Mouse (Mus musculus): ENCODE measurements around the gene Nup85. TPM values are rescaled to one million over a fixed set of nuclear protein-coding genes. Genes with fewer than 3 reads are reported as not detected.
A peak's percentile ranks its signal among the peaks of the same experiment; 100 is the strongest.

The Nup85 gene
- total RNA-seq, 2 experiments from 2014 or later: 48.7 to 49.3 TPM

GRCm38 (mm10) chr11:115536038-115536681 is 28.1 kb upstream of the Nup85 start, which contains the start of gene Sumo2:
TSS of gene Sumo2 (minus strand) at chr11:115536276.
- TF ChIP-seq CTCF (conservative IDR thresholded peaks at IDR 0.05): peak; percentile 33
- peak within 1 kb of the TSS; percentile 80 for H3K4me3 ChIP-seq
- H3K27ac ChIP-seq: peak within 1 kb of the TSS; percentile 95
- peak; percentile 95 to 99 for DNase-seq (ENCODE audit: low spot score in 2 of 2)

GRCm38 (mm10) chr11:115536856-115537568 is 27.2 kb upstream of the Nup85 start:
- peak; percentile 38 to 39 for DNase-seq (ENCODE audit: low spot score in 2 of 2)
- Histone ChIP-seq H3K4me3 (peak overlapping the region; percentile 80; the same call in 1 of the 2 replicates), H3K27ac (peak overlapping the region; percentile 95)
- peak; percentile 55 for TF ChIP-seq CTCF (conservative IDR thresholded peaks at IDR 0.05)

DNA sequence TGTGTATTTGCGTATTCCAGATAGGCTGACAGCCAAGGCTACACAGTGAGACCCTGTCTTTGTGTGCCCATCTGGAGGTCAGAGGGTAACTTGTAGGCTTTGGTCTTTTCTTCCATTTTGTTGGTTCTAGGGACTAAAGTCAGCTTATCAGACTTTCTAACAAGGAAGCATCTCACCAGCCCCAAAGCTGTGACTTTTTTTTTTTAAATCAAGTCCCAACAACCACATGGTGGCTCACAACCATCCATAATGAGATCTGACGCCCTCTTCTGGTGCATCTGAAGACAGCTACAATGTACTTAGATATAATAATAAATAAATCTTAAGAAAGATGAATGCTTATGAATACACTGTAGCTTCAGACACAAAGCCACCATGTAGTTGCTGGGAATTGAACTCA is 26.2 kb upstream of the Nup85 start:
- peak; percentile 60 for TF ChIP-seq CTCF (conservative IDR thresholded peaks at IDR 0.05)
- Histone ChIP-seq H3K4me3 (no peak overlapping the region), H3K27ac (no peak overlapping the region)
- DNase-seq (ENCODE audit: low spot score in 2 of 2): no peak

- Histone ChIP-seq H3K4me3 (no peak overlapping the region), H3K27ac (no peak overlapping the region)
- no peak for DNase-seq (ENCODE audit: low spot score in 2 of 2)
- no peak for TF ChIP-seq CTCF (conservative IDR thresholded peaks at IDR 0.05)
These were observed 20.7 kb upstream of the Nup85 start for GRCm38 (mm10) chr11:115543571-115543970.

GRCm38 (mm10) chr11:115552783-115553182 is 11.5 kb upstream of the Nup85 start:
- peak; percentile 74 for TF ChIP-seq CTCF (conservative IDR thresholded peaks at IDR 0.05)
- H3K27ac ChIP-seq: no peak overlapping the region
- no peak for DNase-seq (ENCODE audit: low spot score in 2 of 2)
- H3K4me3 ChIP-seq: no peak overlapping the region

DNA sequence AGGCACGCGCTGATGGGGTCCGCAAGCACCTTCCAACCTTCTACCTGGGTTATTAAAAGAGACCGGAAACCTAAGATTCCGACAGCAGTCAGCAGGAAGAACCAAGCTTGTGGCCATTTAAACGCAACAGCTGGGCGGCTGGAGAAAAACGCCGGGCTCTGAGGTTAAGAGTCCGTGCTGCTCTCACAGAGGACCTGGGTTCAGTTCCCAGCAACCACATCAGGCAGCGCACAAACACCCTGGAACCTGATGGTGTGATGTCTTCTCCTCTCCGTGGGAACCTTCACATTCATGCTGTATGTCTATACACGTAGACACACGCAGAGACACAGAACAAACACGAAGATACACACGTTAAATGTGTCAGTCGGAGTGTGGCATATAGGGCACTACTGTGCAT is 8.5 kb upstream of the Nup85 start:
- no peak overlapping the region for H3K27ac ChIP-seq
- DNase-seq (ENCODE audit: low spot score in 2 of 2): no peak
- H3K4me3 ChIP-seq: no peak overlapping the region
- no peak for TF ChIP-seq CTCF (conservative IDR thresholded peaks at IDR 0.05)

GRCm38 (mm10) chr11:115563406-115563805 is 828 bp upstream of the Nup85 start:
- Histone ChIP-seq H3K27ac (peak overlapping the region; percentile 99), H3K4me3 (peak overlapping the region; percentile 76)
- no peak for DNase-seq (ENCODE audit: low spot score in 2 of 2)
- TF ChIP-seq CTCF (conservative IDR thresholded peaks at IDR 0.05): peak; percentile 41

- H3K27ac ChIP-seq: no peak overlapping the region
- H3K4me3 ChIP-seq: peak overlapping the region; percentile 76
- no peak for DNase-seq (ENCODE audit: low spot score in 2 of 2)
- TF ChIP-seq CTCF (conservative IDR thresholded peaks at IDR 0.05): no peak
These were observed 727 bp downstream of the Nup85 start for GRCm38 (mm10) chr11:115564961-115565360.

DNA sequence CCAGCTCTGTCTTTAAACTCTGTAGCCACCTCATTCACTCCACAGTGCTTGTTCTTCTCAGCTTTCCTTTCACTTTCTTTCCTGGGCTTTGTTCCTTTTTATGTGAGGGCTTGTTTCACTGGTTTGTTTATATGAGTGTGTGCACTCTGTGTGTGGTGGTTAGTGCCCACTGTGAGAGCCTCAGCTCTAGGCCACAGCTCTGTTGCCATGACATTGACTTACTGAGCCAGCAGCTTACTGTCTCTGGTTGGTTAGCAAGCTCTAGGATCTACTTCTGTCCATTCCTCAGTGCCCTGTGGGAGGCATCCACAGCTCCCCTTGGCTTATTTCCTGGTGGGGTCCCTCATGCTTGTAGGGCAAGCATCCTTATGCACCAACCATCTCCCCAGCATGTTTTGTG is 14.8 kb downstream of the Nup85 start:
- Histone ChIP-seq H3K27ac (no peak overlapping the region), H3K4me3 (no peak overlapping the region)
- no peak for DNase-seq (ENCODE audit: low spot score in 2 of 2)
- TF ChIP-seq CTCF (conservative IDR thresholded peaks at IDR 0.05): no peak

GRCm38 (mm10) chr11:115582913-115583606 is 18.8 kb downstream of the Nup85 start:
- TF ChIP-seq CTCF (conservative IDR thresholded peaks at IDR 0.05): no peak
- DNase-seq (ENCODE audit: low spot score in 2 of 2): no peak
- Histone ChIP-seq H3K27ac (peak overlapping the region; percentile 19; the same call in 1 of the 2 replicates), H3K4me3 (no peak overlapping the region)

DNA sequence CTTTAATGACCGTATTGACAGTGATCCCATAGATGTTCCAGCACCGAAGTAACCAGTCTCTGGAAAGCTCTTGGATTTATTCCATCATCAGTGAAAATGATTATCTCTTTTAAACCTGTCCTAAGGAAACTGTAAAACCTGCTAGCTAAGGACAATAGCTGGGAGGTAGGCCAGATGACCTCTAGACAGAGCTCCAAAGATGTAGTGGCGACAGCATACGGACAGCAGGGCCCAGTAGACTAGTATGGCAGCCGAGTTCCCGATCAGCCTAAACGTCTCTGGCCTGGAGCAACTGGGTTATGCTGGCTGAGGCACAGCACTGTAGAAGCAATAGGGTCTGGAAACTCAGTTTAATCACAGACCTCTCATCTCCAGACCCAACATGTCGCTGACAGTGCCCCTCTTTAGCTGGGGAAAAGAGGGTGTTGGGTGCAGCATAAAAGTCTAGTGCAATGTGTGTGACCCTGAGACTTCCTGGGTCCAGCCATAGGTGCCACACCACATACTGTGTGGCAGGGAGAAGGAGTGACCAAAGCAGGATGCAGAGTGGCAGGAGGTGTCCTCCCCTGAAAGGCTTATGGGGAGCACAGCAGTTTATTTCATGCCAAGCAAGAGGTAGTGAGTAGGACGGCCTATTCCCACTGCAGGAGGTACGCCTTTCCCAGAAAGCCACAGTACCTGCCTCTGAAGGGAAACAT is 20.3 kb downstream of the Nup85 start:
- Histone ChIP-seq H3K27ac (peak overlapping the region; percentile 19; the same call in 1 of the 2 replicates), H3K4me3 (no peak overlapping the region)
- no peak for TF ChIP-seq CTCF (conservative IDR thresholded peaks at IDR 0.05)
- DNase-seq (ENCODE audit: low spot score in 2 of 2): no peak

- no peak for TF ChIP-seq CTCF (conservative IDR thresholded peaks at IDR 0.05)
- no peak overlapping the region for H3K27ac ChIP-seq
- no peak overlapping the region for H3K4me3 ChIP-seq
- DNase-seq (ENCODE audit: low spot score in 2 of 2): no peak
These were observed 21.4 kb downstream of the Nup85 start for GRCm38 (mm10) chr11:115585573-115586100.
